Mouse (Mus musculus) heart, postnatal 0 days (tissue): ENCODE data around the gene Isca1.
"Not testable (repeated sequence)": the region's sequence is repeated elsewhere in the genome, so short reads cannot be mapped to it uniquely, and the experiment has no call there.

ENCODE experiments used
- CTCF ChIP-seq: IDR thresholded peaks from 2 replicates; pipeline ENCODE4 v1.5.1; 2016; ENCODE audit warnings: antibody characterized with exemption, control low read depth, low read depth
- EP300 ChIP-seq: IDR thresholded peaks from 2 replicates; pipeline ENCODE4 v1.6.1; 2016; ENCODE audit warnings: antibody characterized with exemption, low read depth

- TF ChIP-seq CTCF, EP300: not testable (repeated sequence)
These were observed 10.2 kb upstream of the Isca1 start for GRCm38 (mm10) chr13:59779744-59780264.
